ENCODE assay signal across 20 mouse cellular contexts in genomic region chr9:53676921-53677320, GRCm38 (mm10). TPM values are rescaled to one million over a fixed set of nuclear protein-coding genes. Genes with fewer than 3 reads are reported as not detected.
"Had no signal": no experiment of that assay in that cellular context is flagged by ENCODE, and none has a peak within 500 bp of the region (broad histone marks: within the 10 kb centered on the region; RNA-seq: fewer than 3 reads in every experiment).

No protein-coding gene starts in this region.

- H3K27ac ChIP-seq: midbrain, embryonic 10.5 days; midbrain, embryonic 12.5 days; neural tube, embryonic 13.5 days; neural tube, embryonic 15.5 days; stomach, embryonic 15.5 days; stomach, postnatal 0 days had no signal

- ATAC-seq: midbrain, embryonic 16.5 days had no signal

- H3K4me3 ChIP-seq: midbrain, embryonic 10.5 days; midbrain, embryonic 12.5 days; myocyte; neural tube, embryonic 13.5 days; neural tube, embryonic 15.5 days; stomach, embryonic 15.5 days had no signal

- DNase-seq: lung, adult 18-20 months; lung, embryonic 14.5 days; lung, postnatal 10 days; lung, postnatal 4 days; midbrain, embryonic 14.5 days; retina, postnatal 1 day; right cerebral cortex, adult 18-20 months; right cerebral cortex, postnatal 14 days; thymus, adult 2 months; thymus, postnatal 25 days; thymus, postnatal 4 days had no signal

RNA-seq across cellular contexts. Expression of gene Rab39, which starts 29.1 kb away (rescaled TPM):
- total RNA-seq: megakaryocyte-erythroid progenitor cell, adult 5-6 weeks had no signal
- polyA plus RNA-seq: myocyte had no signal
